Mouse (Mus musculus): ENCODE data around the gene Nod1. TPM values are rescaled to one million over a fixed set of nuclear protein-coding genes. Genes with fewer than 3 reads are reported as not detected.

The Nod1 gene
- 3.6 and 3.8 TPM in 2 replicates for polyA plus RNA-seq (2016; fragmentation: Nextera tagmentation; extraction: Ambion mirVana)

DNA sequence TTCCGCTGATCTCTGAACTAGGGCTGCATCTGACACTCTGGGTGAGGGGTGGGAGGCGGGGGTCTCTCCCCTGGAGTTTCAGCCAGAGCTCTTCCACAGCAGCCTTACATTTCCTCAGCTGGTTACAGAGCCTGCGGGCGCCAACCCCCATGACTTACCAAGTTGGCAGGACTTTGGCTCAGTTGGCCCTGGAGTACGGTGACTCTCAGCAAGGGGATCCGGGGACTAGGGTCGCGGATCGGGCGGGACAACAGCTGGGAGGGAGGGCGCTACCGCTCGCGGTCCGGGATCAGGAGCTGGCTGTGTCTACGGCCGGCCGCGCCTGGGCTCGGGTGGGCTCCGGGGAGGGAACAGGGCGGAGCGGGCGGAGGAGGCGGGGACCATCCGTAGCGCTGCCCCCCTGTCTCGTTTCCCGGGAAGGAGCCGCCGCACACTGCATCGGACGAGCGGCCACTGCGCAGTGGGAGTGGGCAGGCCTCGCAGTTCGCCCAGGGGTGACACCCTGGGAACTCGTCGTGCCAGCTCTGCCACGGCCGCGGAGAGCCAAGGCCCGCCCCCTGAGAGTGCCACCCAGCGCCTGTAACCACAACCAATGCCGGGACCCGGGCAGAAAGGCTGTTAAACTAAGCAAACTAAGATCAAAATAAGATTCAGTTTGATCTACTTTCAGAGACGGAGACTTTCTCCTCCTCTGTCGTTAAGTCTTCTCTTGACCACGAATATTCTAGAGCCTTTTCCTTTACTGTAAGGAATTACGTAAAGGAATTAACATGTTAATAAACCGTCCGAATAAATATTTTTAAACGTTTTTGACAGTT, at the start of gene Nod1:
Gene Nod1 (minus strand): TSS at position 502 of the 818 bp plus-strand sequence.
- Histone ChIP-seq H3K4me1 (peaks cover 9% of the 10 kb centered on the region), H3K27ac (peak within 1 kb of the TSS; percentile 83), H3K36me3 (no peaks in the 10 kb centered on the region), H3K27me3 (ENCODE audit: insufficient read depth, poor library complexity, severe bottlenecking) (peaks cover 38% of the 10 kb centered on the region), H3K4me3 (peak within 1 kb of the TSS; percentile 69), H3K9me3 (no peaks in the 10 kb centered on the region)
- 2% methylated on average over 53 of the region's 53 CpGs for WGBS
- DNase-seq (ENCODE audit: low spot score) = peak; percentile 82

DNA sequence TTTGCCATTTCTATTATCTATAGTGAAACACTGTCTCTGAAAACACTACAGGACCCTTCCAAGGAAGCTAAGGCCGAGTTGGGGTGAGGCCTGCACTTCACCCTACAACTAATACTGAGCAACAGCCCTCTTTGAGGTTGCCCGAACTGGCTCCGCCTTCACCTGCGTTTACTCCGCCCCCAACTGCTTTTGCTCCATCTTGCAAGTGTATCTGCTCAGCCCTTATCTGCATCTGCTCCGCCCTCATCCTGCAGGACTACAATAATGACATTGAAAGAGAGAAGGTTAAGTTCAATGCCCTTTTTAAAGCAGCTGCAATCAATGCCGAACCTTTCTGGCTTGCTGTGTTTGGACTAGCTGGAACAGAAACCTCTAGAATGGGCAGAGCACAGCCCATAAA, 49.4 kb upstream of the Nod1 start:
- DNase-seq (ENCODE audit: low spot score) = no peak
- Histone ChIP-seq H3K9me3 (no peaks in the 10 kb centered on the region), H3K4me3 (no peak overlapping the region), H3K4me1 (peaks cover 7% of the 10 kb centered on the region), H3K36me3 (no peaks in the 10 kb centered on the region), H3K27me3 (ENCODE audit: insufficient read depth, poor library complexity, severe bottlenecking) (0 out of 2 replicates have a peak, but pooled peaks cover 4% of the 10 kb centered on the region), H3K27ac (no peak overlapping the region)
- 86% methylated on average over 7 of the region's 7 CpGs for WGBS

DNA sequence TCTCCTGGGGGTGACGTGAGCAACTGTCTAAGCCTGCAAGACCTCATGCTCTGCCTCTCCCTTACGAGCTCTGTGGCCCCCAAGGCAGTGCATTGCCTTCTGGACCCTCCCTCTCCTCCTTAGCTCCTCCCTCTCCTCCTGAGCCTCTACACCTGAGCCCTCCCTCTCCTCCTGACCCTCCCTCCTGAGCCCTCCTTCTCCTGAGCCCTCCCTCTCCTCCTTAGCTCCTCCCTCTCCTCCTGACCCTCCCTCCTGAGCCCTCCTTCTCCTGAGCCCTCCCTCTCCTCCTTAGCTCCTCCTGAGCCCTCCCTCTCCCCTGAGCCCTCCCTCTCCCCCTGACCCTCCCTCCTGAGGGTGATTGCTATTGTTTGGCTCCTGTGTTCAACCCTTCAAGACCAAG, 46.0 kb upstream of the Nod1 start:
- Histone ChIP-seq H3K4me3 (no peak overlapping the region), H3K27ac (no peak overlapping the region), H3K36me3 (no peaks in the 10 kb centered on the region), H3K9me3 (no peaks in the 10 kb centered on the region), H3K27me3 (ENCODE audit: insufficient read depth, poor library complexity, severe bottlenecking) (0 out of 2 replicates have a peak, but pooled peaks cover 4% of the 10 kb centered on the region), H3K4me1 (peaks cover 13% of the 10 kb centered on the region)
- WGBS = 66% methylated on average over 2 of the region's 2 CpGs
- DNase-seq (ENCODE audit: low spot score) = no peak

DNA sequence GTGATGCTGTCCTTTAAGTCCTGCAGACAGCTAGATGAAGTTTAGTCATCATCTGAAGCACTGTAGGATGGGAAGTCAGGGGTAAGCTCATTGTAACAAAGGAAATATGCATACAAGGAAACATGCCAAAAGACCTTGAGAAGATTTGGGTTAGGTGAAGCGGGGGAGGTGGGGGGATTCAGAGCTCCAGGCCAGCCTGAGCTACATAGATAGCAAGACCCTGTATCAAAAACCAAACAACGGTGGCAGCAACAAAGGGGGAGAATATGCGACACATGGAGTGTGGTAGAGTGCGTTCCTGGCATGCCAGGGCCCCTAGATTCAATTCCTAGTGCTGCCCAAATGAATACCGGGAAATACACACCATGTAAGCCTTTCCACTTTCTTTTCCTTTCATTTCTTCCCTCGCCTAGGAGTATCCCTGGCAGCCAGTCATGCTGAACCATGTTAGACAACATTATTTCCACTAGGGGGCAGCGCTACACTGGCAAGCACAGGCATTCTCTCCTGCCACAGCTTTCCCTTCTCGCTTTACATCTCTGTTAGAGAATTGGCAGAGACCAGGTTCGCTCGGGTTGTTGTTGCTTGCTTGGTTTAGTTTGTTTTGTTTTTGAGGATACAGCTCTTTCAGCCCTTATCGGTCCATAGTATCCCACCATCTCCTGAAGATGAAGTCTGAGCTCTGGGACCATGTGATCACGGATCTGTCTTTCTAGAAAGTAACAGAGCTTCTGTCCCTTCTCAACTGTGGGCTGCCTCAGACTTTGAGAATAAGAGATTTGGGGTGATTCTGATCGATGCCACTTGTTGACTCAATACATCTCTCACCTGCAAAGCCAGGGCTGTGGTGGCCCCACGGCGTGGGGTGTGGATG, 44.5 kb upstream of the Nod1 start:
- no peaks in the 10 kb centered on the region for H3K9me3 ChIP-seq
- no peak overlapping the region for H3K27ac ChIP-seq
- peaks cover 13% of the 10 kb centered on the region for H3K4me1 ChIP-seq
- H3K36me3 ChIP-seq = no peaks in the 10 kb centered on the region
- H3K4me3 ChIP-seq = 0 out of 2 replicates have a peak overlapping the region, but pooled peaks have one; percentile 3
- 0 out of 2 replicates have a peak, but pooled peaks cover 4% of the 10 kb centered on the region for H3K27me3 ChIP-seq (ENCODE audit: insufficient read depth, poor library complexity, severe bottlenecking)
- DNase-seq (ENCODE audit: low spot score) = peak; percentile 85
- WGBS = 23% methylated on average over 15 of the region's 15 CpGs

DNA sequence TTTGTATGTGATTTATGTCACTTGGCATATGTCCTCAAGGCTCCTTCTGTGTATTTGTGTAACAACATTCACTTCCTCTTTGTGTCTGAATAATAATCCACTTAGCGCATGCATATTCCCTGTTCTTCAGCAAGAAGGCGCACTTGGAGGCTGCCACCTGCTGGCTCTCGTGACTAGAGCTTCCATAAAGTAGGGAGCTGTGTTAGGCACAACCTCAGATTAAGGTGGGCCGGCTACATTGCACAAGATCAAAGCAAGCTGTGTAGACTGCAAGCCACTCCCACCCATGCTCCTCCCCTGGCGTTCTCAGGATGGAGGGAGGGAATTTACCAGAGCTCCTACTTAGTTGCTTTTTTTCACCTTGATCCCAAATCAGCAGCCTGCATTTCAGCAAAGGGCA, 43.8 kb upstream of the Nod1 start:
- H3K36me3 ChIP-seq = no peaks in the 10 kb centered on the region
- H3K4me1 ChIP-seq = peaks cover 13% of the 10 kb centered on the region
- 20% methylated on average over 5 of the region's 5 CpGs for WGBS
- 0 out of 2 replicates have a peak, but pooled peaks cover 4% of the 10 kb centered on the region for H3K27me3 ChIP-seq (ENCODE audit: insufficient read depth, poor library complexity, severe bottlenecking)
- no peak for DNase-seq (ENCODE audit: low spot score)
- H3K4me3 ChIP-seq = no peak overlapping the region
- no peaks in the 10 kb centered on the region for H3K9me3 ChIP-seq
- no peak overlapping the region for H3K27ac ChIP-seq

DNA sequence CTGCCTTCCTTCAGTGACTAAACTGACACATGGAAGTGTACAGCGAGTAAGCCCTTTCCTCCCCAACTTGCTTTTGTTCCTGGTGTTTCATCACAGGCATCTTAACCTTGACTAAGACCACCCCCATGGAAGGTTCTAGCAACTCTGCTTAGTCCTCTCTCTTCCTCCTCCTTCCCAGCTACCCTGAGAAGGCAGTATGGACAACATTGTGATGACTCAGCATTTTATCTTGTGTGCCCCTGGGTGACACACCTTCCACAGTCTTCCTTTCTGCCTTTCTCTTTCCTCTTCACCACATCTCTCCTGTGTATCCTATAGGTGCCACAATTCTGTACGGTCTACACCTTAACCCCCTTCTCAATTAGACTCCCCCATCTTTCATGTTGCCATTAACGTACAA, 41.8 kb upstream of the Nod1 start:
- Histone ChIP-seq H3K4me1 (peaks cover 13% of the 10 kb centered on the region), H3K4me3 (no peak overlapping the region), H3K27me3 (ENCODE audit: insufficient read depth, poor library complexity, severe bottlenecking) (peaks cover 14% of the 10 kb centered on the region; the same call in 1 of the 2 replicates), H3K27ac (no peak overlapping the region), H3K36me3 (no peaks in the 10 kb centered on the region), H3K9me3 (no peaks in the 10 kb centered on the region)
- DNase-seq (ENCODE audit: low spot score) = no peak
- WGBS = 87% methylated on average over 3 of the region's 3 CpGs

DNA sequence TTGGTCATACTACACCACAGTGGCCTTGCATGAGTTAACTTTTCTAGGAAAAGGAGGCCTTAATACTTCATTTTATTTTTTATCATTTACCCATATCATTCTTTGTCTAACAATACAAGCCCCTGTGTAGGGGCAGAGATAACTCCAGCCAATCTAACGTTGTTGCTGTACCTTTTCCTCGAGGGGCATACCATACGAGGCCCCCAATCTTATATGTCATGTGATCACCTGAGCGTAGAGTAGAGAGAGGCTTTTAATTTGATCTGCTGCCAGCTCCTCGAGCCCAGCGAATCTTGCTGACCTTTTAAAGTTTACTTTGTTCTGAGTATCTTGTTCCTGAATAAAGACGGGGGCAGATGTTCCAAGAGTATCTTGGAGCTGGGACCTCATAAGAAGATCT, 40.1 kb upstream of the Nod1 start:
- Histone ChIP-seq H3K4me3 (no peak overlapping the region), H3K9me3 (no peaks in the 10 kb centered on the region), H3K4me1 (peaks cover 13% of the 10 kb centered on the region), H3K36me3 (no peaks in the 10 kb centered on the region), H3K27me3 (ENCODE audit: insufficient read depth, poor library complexity, severe bottlenecking) (peaks cover 15% of the 10 kb centered on the region; the same call in 1 of the 2 replicates), H3K27ac (no peak overlapping the region)
- WGBS = 72% methylated on average over 7 of the region's 7 CpGs
- no peak for DNase-seq (ENCODE audit: low spot score)

DNA sequence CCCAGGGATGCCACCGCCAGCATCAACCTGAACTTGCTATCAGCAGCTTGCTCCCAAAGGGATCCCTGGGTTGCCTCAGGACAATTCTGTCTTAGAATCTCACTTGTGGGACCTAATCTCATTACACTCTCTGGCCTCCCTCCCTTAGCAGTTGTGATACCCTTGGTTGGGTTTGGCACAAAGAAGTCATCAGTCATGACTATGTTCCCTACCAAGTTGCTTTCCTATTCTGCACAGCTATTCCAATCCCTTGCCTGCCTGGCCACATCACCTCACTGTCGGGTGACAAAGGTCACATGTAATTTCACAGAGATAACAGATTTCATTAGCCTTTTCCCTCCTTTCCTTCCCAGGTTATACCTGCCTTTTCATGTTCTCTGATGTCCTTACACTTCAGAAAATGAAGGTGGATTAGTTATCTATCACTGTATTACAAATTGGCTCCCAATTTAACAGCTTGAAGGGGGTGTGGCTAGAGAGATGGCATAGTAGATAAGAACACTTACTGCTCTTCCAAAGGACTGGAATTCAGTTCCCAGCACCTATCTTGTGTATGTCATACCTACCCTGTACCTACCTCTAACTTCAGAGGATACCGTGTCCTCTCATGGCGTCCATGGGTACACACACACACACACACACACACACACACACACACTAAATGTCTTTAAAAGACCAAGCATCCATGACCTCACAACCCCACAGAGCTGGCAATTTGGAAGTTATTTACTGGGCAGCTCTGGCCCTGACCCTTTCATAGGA, 38.1 kb upstream of the Nod1 start:
- H3K27me3 ChIP-seq (ENCODE audit: insufficient read depth, poor library complexity, severe bottlenecking) = peaks cover 15% of the 10 kb centered on the region; the same call in 1 of the 2 replicates
- H3K9me3 ChIP-seq = no peaks in the 10 kb centered on the region
- DNase-seq (ENCODE audit: low spot score) = no peak
- H3K4me3 ChIP-seq = no peak overlapping the region
- H3K4me1 ChIP-seq = 0 out of 2 replicates have a peak, but pooled peaks cover 3% of the 10 kb centered on the region
- no peak overlapping the region for H3K27ac ChIP-seq
- no peaks in the 10 kb centered on the region for H3K36me3 ChIP-seq
- WGBS = 69% methylated on average over 3 of the region's 4 CpGs

DNA sequence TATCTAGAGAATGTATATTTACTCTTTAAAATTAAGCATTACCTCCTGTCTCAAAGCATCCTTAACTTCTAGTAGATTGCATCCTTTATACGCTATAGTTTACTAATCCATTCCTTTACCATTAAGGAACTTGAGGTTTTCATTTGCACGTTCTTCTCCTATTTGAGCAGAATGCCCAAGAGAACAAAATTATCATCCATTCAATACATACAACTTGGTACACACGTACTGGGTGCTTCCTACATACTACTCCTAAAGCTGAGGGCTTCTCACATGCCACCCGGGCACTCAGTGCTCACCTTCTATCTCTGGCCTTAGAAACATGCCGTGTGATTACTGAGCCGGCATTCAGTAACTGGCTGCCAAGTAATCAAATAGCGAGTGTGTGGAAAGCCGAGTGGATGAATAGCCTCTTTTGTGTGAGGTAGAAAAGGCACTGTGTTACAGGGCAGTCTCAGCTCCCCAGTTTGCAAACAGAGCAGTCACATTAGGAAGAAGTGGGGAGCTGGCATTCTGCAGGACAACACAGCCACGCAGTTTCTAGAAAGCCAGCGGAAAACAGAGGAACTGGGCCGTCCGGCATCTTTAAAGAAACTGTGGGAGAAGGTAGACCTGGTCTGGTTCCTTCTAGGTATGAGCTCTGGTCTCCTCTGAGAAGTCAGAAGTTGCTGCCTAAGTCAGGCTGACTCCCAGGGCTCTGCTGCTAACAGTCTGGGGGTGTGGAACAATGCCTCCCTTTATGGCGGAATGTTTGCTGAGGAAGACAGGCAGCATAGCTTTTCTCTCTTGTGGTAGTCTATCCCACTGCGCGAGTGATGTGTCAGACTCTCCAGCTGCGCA, 37.2 kb upstream of the Nod1 start:
- H3K4me3 ChIP-seq = peak overlapping the region; percentile 20; the same call in 1 of the 2 replicates
- 26% methylated on average over 16 of the region's 16 CpGs for WGBS
- H3K27ac ChIP-seq = 0 out of 2 replicates have a peak overlapping the region, but pooled peaks have one; percentile 56
- no peaks in the 10 kb centered on the region for H3K9me3 ChIP-seq
- H3K4me1 ChIP-seq = 0 out of 2 replicates have a peak, but pooled peaks cover 3% of the 10 kb centered on the region
- peaks cover 15% of the 10 kb centered on the region; the same call in 1 of the 2 replicates for H3K27me3 ChIP-seq (ENCODE audit: insufficient read depth, poor library complexity, severe bottlenecking)
- DNase-seq (ENCODE audit: low spot score) = no peak
- H3K36me3 ChIP-seq = no peaks in the 10 kb centered on the region

DNA sequence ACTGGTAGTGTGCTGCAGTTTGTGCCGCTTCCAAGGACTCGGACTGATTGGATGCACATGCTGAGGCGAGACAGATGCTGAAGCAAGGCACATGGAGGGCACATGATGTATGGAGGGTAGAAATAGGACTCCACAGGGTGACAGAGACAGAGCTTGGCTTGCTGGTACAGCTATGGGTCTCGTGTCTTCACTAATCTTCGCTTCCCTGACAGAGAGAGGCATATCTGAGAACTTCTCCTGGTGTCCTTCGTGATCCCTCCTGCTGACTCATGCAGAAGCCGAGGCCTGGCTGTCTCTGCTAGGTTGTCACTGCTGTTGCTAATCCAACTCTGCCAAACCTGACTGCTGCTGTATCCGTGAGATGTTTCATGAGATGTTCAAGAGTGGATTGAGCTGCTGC, 36.0 kb upstream of the Nod1 start:
- no peak for DNase-seq (ENCODE audit: low spot score)
- Histone ChIP-seq H3K9me3 (no peaks in the 10 kb centered on the region), H3K4me3 (no peak overlapping the region), H3K4me1 (0 out of 2 replicates have a peak, but pooled peaks cover 5% of the 10 kb centered on the region), H3K27me3 (ENCODE audit: insufficient read depth, poor library complexity, severe bottlenecking) (peaks cover 15% of the 10 kb centered on the region; the same call in 1 of the 2 replicates), H3K36me3 (no peaks in the 10 kb centered on the region), H3K27ac (no peak overlapping the region)
- 78% methylated on average over 8 of the region's 8 CpGs for WGBS

DNA sequence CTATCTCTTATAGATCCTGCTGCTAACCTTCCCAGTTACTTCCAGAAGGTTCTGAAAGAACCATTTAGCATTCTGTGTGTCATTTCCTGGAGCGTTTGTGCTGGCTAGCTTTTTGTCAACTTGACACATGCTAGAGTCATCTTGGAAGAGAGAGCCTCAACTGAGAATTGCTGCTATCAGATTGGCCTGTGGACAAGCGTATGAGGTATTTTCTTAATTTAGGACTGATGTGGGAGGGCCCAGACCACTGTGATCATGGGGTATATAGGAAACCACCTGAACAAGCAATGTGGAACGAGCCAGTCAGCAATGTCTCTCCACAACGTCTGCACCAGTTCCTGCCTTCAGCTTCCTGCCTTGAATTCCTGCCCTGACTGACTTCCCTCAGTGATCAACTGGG, 31.1 kb upstream of the Nod1 start:
- H3K9me3 ChIP-seq = no peaks in the 10 kb centered on the region
- no peaks in the 10 kb centered on the region for H3K36me3 ChIP-seq
- H3K27me3 ChIP-seq (ENCODE audit: insufficient read depth, poor library complexity, severe bottlenecking) = peaks cover 8% of the 10 kb centered on the region; the same call in 1 of the 2 replicates
- no peak overlapping the region for H3K4me3 ChIP-seq
- H3K27ac ChIP-seq = no peak overlapping the region
- H3K4me1 ChIP-seq = 0 out of 2 replicates have a peak, but pooled peaks cover 5% of the 10 kb centered on the region
- 61% methylated on average over 4 of the region's 4 CpGs for WGBS
- DNase-seq (ENCODE audit: low spot score) = no peak

Data from heart, embryonic 10.5 days (tissue).